Mouse (Mus musculus) sigmoid colon, adult 10 weeks (tissue): ENCODE data around the gene Hexim2. TPM values are rescaled to one million over a fixed set of nuclear protein-coding genes. Genes with fewer than 3 reads are reported as not detected.

ENCODE experiments used
- polyA plus RNA-seq: library from polyadenylated mRNA; stranded (reverse); fragments of 350-450 nt; fragmentation: Illumina TruSeq; extraction: RNeasy Lipid Tissue Mini Kit (QIAGEN cat#74804); gene quantifications from one replicate; pipeline ENCODE4 v1.2.3, GENCODE M21; 2014; ENCODE audit warnings: low read depth, low replicate concordance

Gene Hexim2
- polyA plus RNA-seq: 0.38 TPM

DNA sequence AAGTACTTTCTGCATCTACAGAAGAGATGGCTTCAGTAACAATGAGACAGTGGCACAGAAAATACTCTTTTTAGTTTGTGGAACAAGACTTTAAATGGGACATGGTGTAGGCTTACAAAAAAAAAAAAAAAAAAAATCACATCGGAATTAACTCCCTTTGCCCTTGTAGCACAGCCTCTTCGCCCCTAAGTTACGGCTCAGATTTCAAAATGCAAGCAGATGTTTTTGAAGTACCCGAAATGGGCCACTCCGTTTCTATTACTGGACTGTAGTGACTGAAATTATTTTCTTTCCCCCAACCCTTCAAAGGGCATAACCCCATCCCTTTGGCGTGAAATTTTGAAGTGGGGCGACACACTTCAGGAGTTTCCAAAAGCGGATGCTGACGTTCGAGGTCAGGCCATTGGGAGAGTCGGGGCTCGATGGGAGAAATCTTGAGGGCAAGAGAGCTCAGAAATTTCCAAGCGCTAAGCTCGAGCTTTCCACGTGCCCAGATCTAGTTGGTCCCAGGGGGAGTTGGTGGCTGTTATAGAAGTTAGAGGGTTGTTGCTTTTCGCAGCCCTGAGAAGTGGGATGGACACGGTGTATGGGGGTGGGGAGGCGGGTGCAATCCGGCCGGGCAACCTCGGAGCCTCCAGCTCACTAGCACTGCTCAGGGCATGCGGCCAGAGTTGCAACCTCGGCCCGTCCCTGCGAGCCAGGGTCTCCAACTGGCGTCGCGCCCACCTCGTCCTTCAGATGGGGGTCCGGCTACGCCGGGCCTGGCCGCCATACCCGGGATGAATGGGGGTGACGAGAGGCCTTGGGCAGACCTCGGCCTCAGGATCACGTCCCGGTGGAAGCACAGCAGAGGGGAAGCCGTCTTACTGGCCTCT, at the start of gene Hexim2:
Gene Hexim2, plus strand, starts transcription at position 729 of the 875 bp plus-strand sequence.

GRCm38 (mm10) chr11:103101481-103101865, 30.8 kb upstream of the Hexim2 start, which contains the start of the genes Plcd3 and Acbd4:
Plcd3 (minus strand) TSS chr11:103101658.
Acbd4 (plus strand) TSS chr11:103101682.

DNA sequence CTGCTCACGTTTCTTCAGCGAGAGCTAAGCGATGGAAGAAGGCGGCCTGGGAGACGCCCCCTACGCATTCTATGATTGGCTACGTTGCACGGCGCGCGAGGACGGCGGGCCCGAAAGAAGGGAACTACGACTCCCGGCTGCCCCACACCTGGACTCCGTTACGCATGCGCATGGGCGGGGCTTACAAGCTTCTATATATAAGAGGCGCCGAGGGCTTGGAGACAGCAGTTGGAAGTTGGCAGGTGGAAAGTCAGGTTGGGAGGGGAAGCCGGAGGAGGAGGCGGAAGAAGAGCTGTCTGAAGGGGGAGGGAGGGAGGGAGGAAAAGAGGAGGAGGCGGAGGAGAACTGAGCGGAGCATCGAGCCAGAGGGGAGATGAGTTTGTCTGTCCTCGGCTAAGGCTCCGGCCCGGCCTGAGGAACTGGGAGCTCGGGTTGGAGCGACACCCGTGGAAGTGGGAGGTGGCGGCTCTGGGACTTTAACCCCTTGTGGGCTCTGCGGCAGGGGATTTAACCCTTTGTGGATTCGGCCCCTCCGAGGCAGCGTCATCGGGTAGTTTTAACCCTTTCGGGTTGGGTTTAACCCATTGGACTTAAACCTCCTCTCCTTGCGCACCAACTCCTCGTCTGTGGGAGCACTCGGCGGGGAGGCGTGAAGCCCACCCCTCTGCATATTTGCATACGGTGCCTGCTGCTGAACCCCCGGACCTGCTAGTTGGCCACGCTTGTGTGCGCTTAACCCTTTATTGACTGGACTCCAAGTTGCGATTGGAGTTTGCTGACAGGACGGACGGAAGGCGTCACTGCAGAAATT, 16.0 kb upstream of the Hexim2 start, which contains the start of gene Hexim1:
Gene Hexim1, plus strand, starts transcription at position 224 of the 811 bp plus-strand sequence.

GRCm38 (mm10) chr11:103170494-103171285, 38.5 kb downstream of the Hexim2 start, which contains the start of gene Fmnl1:
Fmnl1 (plus strand) TSS chr11:103171107.

Other genes with a start within 250 kb of the Hexim2 start
- not detected for gene Fam187a, start 247.3 kb upstream of the Hexim2 start, polyA plus RNA-seq
- gene Gfap, start 231.5 kb upstream of the Hexim2 start, polyA plus RNA-seq: 0.73 TPM
- 0.41 TPM for gene Kif18b, start 207.3 kb upstream of the Hexim2 start, polyA plus RNA-seq
- not detected for gene C1ql1, start 185.7 kb upstream of the Hexim2 start, polyA plus RNA-seq
- 9.1 TPM for gene Nmt1, start 104.2 kb upstream of the Hexim2 start, polyA plus RNA-seq
- gene Dcakd, start 104.1 kb upstream of the Hexim2 start, polyA plus RNA-seq: 5.0 TPM
- gene Plcd3, start 30.8 kb upstream of the Hexim2 start, polyA plus RNA-seq: not detected
- 2.9 TPM for gene Acbd4, start 30.7 kb upstream of the Hexim2 start, polyA plus RNA-seq
- gene Hexim1, start 16.2 kb upstream of the Hexim2 start, polyA plus RNA-seq: 38.3 TPM
- 0.41 TPM for gene Fmnl1, start 38.7 kb downstream of the Hexim2 start, polyA plus RNA-seq
- not detected for gene 1700023F06Rik, start 76.1 kb downstream of the Hexim2 start, polyA plus RNA-seq
- gene Spata32, start 86.0 kb downstream of the Hexim2 start, polyA plus RNA-seq: not detected
- 0.13 TPM for gene Map3k14, start 135.0 kb downstream of the Hexim2 start, polyA plus RNA-seq
- gene Arhgap27, start 231.3 kb downstream of the Hexim2 start, polyA plus RNA-seq: 2.7 TPM